ENCODE assay signal across 29 mouse cellular contexts in genomic region chr7:118667773-118668172, GRCm38 (mm10).
"Had no signal": no experiment of that assay in that cellular context is flagged by ENCODE, and none has a peak within 500 bp of the region (broad histone marks: within the 10 kb centered on the region; RNA-seq: fewer than 3 reads in every experiment).

No protein-coding gene starts in this region.

- ATAC-seq: liver, embryonic 12.5 days; liver, postnatal 0 days; lung, postnatal 0 days; midbrain, embryonic 13.5 days; midbrain, embryonic 15.5 days; midbrain, embryonic 16.5 days had no signal

- DNase-seq: liver; liver, embryonic 13.5 days; liver, postnatal 0 days; lung, adult 18-20 months; lung, adult 2 months; lung, embryonic 14.5 days; lung, postnatal 10 days; lung, postnatal 14 days; lung, postnatal 36 days; lung, postnatal 4 days; midbrain, embryonic 14.5 days had no signal

- H3K27me3 ChIP-seq: limb, embryonic 12.5 days; limb, embryonic 13.5 days; limb, embryonic 15.5 days; liver, embryonic 13.5 days; liver, embryonic 15.5 days; lung, embryonic 15.5 days; midbrain, embryonic 12.5 days; midbrain, embryonic 13.5 days; midbrain, embryonic 15.5 days; neural tube, embryonic 12.5 days had no signal

- H3K36me3 ChIP-seq: limb, embryonic 10.5 days; limb, embryonic 12.5 days; limb, embryonic 13.5 days; limb, embryonic 15.5 days; liver, embryonic 12.5 days; liver, embryonic 13.5 days; liver, embryonic 15.5 days; lung, embryonic 15.5 days; midbrain, embryonic 10.5 days; midbrain, embryonic 12.5 days; midbrain, embryonic 13.5 days; midbrain, embryonic 15.5 days; neural tube, embryonic 12.5 days had no signal

- H3K9me3 ChIP-seq: limb, embryonic 10.5 days; limb, embryonic 15.5 days; liver, embryonic 12.5 days; liver, embryonic 13.5 days; liver, embryonic 15.5 days; lung, embryonic 15.5 days; midbrain, embryonic 15.5 days had no signal

- H3K4me3 ChIP-seq: limb, embryonic 10.5 days; limb, embryonic 12.5 days; limb, embryonic 13.5 days; limb, embryonic 15.5 days; liver, embryonic 12.5 days; liver, embryonic 13.5 days; liver, embryonic 15.5 days; lung, embryonic 15.5 days; megakaryocyte, embryonic 14.5 days; midbrain, embryonic 10.5 days; midbrain, embryonic 12.5 days; midbrain, embryonic 13.5 days; midbrain, embryonic 15.5 days; myocyte; neural tube, embryonic 12.5 days had no signal

- H3K27ac ChIP-seq: limb, embryonic 10.5 days; limb, embryonic 12.5 days; limb, embryonic 13.5 days; limb, embryonic 15.5 days; liver, embryonic 12.5 days; liver, embryonic 13.5 days; liver, embryonic 14.5 days; liver, embryonic 15.5 days; lung, embryonic 15.5 days; macrophage; midbrain, embryonic 10.5 days; midbrain, embryonic 12.5 days; midbrain, embryonic 13.5 days; midbrain, embryonic 15.5 days; neural tube, embryonic 12.5 days had no signal

- H3K4me1 ChIP-seq: limb, embryonic 10.5 days; limb, embryonic 12.5 days; limb, embryonic 13.5 days; limb, embryonic 15.5 days; liver, embryonic 12.5 days; liver, embryonic 13.5 days; liver, embryonic 15.5 days; lung, embryonic 15.5 days; megakaryocyte, embryonic 14.5 days; midbrain, embryonic 10.5 days; midbrain, embryonic 12.5 days; midbrain, embryonic 13.5 days; midbrain, embryonic 15.5 days; neural tube, embryonic 12.5 days had no signal
